Mouse (Mus musculus): ENCODE measurements around the gene AB124611. TPM values are rescaled to one million over a fixed set of nuclear protein-coding genes. Genes with fewer than 3 reads are reported as not detected.
"Not testable (repeated sequence)": the region's sequence is repeated elsewhere in the genome, so short reads cannot be mapped to it uniquely, and the experiment has no call there.

Gene AB124611
- polyA plus RNA-seq, 2 experiments = 2.1 to 5.7 TPM

DNA sequence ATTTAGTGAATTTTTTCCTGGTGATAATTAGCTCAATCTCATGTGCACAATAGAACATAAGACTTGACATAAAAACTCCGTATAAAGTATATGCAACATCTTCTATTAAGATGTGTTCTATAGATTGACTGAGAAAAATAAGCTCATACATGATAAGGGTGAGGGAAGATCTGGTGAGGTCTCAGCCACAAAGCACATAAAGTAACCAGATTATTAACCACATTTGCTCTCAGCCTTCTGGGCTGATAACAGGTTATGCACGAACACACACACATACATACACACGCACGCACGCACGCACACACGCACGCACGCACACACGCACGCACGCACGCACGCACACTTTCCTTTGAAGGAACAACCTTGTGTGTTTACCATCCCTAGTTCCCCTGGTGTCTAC lies 10.5 kb downstream of the AB124611 start:
- no peaks in the 10 kb centered on the region for H3K27me3 ChIP-seq (ENCODE audit: control insufficient read depth, insufficient read depth, low read length)
- TF ChIP-seq EP300 (IDR thresholded peaks at IDR 0.05; ENCODE audit: low read depth) (no peak), CTCF (IDR thresholded peaks at IDR 0.05; ENCODE audit: low read depth) (no peak)
- WGBS (ENCODE audit: insufficient replicate concordance) = 70% methylated on average over 14 of the region's 14 CpGs
- DNase-seq (ENCODE audit: low read depth in 3 of 3, low spot score in 3 of 3) (no peak), ATAC-seq (ENCODE audit: insufficient read depth) (no peak)
- H3K36me3 ChIP-seq (replicated peaks; ENCODE audit: control insufficient read depth, insufficient read depth, low read depth) = no peaks in the 10 kb centered on the region
- no peak overlapping the region for H3K4me2 ChIP-seq (ENCODE audit: low read depth)
- H3K9me3 ChIP-seq (ENCODE audit: control insufficient read depth, low read length) = no peaks in the 10 kb centered on the region
- no peak overlapping the region for H3K9ac ChIP-seq (replicated peaks)
- no peak overlapping the region for H3K4me3 ChIP-seq (ENCODE audit: insufficient read depth in 1 of 2, low read depth in 2 of 2, low read length in 2 of 2)
- no peak overlapping the region for H3K27ac ChIP-seq
- peaks cover 0 to 7% of the 10 kb centered on the region in 2 experiments; a peak in 2 of 4 replicates for H3K4me1 ChIP-seq (replicated peaks; ENCODE audit: control insufficient read depth in 2 of 2, insufficient read depth in 2 of 2, low read length in 1 of 2)

- Histone ChIP-seq H3K4me3 (ENCODE audit: insufficient read depth in 1 of 2, low read depth in 2 of 2, low read length in 2 of 2) (no peak overlapping the region), H3K4me2 (ENCODE audit: low read depth) (no peak overlapping the region), H3K4me1 (replicated peaks; ENCODE audit: control insufficient read depth in 2 of 2, insufficient read depth in 2 of 2, low read length in 1 of 2) (peaks cover 0 to 7% of the 10 kb centered on the region in 2 experiments; a peak in 2 of 4 replicates), H3K27me3 (ENCODE audit: control insufficient read depth, insufficient read depth, low read length) (no peaks in the 10 kb centered on the region), H3K36me3 (replicated peaks; ENCODE audit: control insufficient read depth, insufficient read depth, low read depth) (no peaks in the 10 kb centered on the region), H3K9me3 (ENCODE audit: control insufficient read depth, low read length) (no peaks in the 10 kb centered on the region), H3K9ac (replicated peaks) (no peak overlapping the region), H3K27ac (no peak overlapping the region)
- WGBS (ENCODE audit: insufficient replicate concordance) = 60% methylated on average over 4 of the region's 4 CpGs
- TF ChIP-seq EP300 (IDR thresholded peaks at IDR 0.05; ENCODE audit: low read depth) (no peak), CTCF (IDR thresholded peaks at IDR 0.05; ENCODE audit: low read depth) (no peak)
- ATAC-seq (ENCODE audit: insufficient read depth) (no peak), DNase-seq (ENCODE audit: low read depth in 3 of 3, low spot score in 3 of 3) (no peak)
These were observed 11.0 kb downstream of the AB124611 start for GRCm38 (mm10) chr9:21537009-21537408.

DNA sequence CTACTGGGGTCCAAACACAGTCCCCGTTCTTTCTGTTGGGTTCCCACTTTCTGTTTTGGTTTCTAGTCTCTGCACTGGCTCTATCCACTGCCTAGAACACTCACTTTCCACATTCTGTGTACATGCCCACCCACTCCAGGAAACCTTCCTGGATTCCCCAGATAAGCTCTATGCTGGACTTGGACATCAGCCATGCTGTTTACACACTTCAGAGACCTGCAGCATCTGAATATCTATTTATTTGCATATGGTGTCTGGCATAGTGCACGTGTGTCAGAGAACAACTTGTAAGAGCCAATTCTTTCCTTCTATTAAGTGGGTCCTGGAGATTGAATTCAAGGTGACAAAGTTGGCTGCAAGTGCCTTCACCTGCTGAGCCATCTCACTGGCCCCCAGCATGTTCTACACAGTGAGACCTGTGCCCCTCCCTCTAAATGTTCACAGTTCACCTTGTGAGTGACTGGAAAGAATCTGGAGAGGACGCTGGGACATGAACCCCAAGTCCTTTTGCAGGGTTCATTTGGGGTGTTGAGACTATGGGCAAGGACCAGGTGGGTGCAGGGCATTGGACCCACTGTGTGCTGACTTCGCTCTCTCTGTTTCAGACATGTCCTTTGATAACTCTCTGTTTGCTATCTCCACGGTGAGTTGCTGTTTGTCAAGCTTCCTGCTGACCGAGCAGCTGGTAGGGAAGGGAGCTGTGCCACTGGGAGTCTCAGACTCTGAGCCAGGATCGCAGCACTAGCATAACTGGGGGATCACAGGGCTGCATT lies 14.2 kb downstream of the AB124611 start:
- WGBS (ENCODE audit: insufficient replicate concordance) = 47% methylated on average over 7 of the region's 7 CpGs
- Histone ChIP-seq H3K4me2 (ENCODE audit: low read depth) (no peak overlapping the region), H3K9ac (replicated peaks) (no peak overlapping the region), H3K27me3 (ENCODE audit: control insufficient read depth, insufficient read depth, low read length) (no peaks in the 10 kb centered on the region), H3K36me3 (replicated peaks; ENCODE audit: control insufficient read depth, insufficient read depth, low read depth) (no peaks in the 10 kb centered on the region), H3K27ac (no peak overlapping the region), H3K4me1 (replicated peaks; ENCODE audit: control insufficient read depth in 2 of 2, insufficient read depth in 2 of 2, low read length in 1 of 2) (peaks cover 0 to 11% of the 10 kb centered on the region in 2 experiments; a peak in 3 of 4 replicates), H3K9me3 (ENCODE audit: control insufficient read depth, low read length) (no peaks in the 10 kb centered on the region), H3K4me3 (ENCODE audit: insufficient read depth in 1 of 2, low read depth in 2 of 2, low read length in 2 of 2) (no peak overlapping the region)
- DNase-seq (ENCODE audit: low read depth in 3 of 3, low spot score in 3 of 3) (no peak), ATAC-seq (ENCODE audit: insufficient read depth) (no peak)
- no peak for TF ChIP-seq CTCF (IDR thresholded peaks at IDR 0.05; ENCODE audit: low read depth)
- no peak for TF ChIP-seq EP300 (IDR thresholded peaks at IDR 0.05; ENCODE audit: low read depth)

DNA sequence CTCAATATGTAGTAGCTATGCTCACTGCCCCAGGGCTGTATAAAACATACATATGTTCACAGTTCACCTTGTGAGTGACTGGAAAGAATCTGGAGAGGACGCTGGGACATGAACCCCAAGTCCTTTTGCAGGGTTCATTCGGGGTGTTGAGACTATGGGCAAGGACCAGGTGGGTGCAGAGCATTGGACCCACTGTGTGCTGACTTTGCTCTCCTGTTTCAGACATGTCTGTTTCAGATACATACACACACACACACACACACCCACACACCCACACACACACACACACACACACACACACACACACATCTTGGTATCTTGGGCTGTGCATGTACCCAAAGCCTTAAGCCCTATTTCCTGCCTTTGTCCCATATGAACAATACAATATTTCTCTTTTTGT lies 16.0 kb downstream of the AB124611 start:
- not testable (repeated sequence) for DNase-seq (ENCODE audit: low read depth in 3 of 3, low spot score in 3 of 3); H3K4me3 ChIP-seq (ENCODE audit: insufficient read depth in 1 of 2, low read depth in 2 of 2, low read length in 2 of 2); H3K27ac ChIP-seq; H3K4me2 ChIP-seq (ENCODE audit: low read depth); H3K9ac ChIP-seq (replicated peaks); H3K9me3 ChIP-seq (ENCODE audit: control insufficient read depth, low read length); ATAC-seq (ENCODE audit: insufficient read depth); H3K36me3 ChIP-seq (replicated peaks; ENCODE audit: control insufficient read depth, insufficient read depth, low read depth); H3K27me3 ChIP-seq (ENCODE audit: control insufficient read depth, insufficient read depth, low read length)
- WGBS (ENCODE audit: insufficient replicate concordance) = 68% methylated on average over 2 of the region's 2 CpGs
- H3K4me1 ChIP-seq (replicated peaks; ENCODE audit: control insufficient read depth in 2 of 2, insufficient read depth in 2 of 2, low read length in 1 of 2) = peaks cover 0 to 15% of the 10 kb centered on the region in 2 experiments; a peak in 3 of 4 replicates

DNA sequence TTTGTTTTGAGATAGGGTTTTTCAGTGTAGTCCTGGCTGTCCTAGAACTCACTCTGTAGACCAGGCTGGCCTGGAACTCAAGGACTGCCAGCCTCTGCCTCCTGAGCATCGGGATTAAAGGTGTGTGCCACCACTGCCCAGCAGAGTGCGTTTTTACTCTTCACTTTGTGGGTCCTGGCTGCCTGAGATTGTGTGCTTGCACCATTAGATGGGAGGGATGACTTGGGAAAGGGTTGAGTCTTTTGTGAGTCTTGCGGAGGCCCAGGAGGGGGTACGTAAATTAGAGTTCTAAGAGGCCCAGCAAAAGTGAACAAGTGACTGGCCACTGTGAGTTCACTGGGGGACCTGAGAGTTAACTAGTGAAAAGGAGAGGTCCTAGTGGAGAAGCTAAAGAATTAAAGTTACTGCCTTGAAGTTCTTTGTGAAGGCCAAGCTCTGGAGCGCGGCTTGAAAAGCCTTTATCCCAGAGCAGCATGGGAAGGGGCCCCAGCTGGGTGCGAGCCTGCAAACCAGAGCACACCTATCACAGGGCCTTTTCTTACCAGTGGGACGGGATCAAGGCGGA lies 19.5 kb downstream of the AB124611 start:
- Histone ChIP-seq H3K4me1 (replicated peaks; ENCODE audit: control insufficient read depth in 2 of 2, insufficient read depth in 2 of 2, low read length in 1 of 2) (peaks cover 7 to 16% of the 10 kb centered on the region in 2 experiments), H3K36me3 (replicated peaks; ENCODE audit: control insufficient read depth, insufficient read depth, low read depth) (no peaks in the 10 kb centered on the region; the same call in 1 of the 2 replicates), H3K4me2 (ENCODE audit: low read depth) (peak overlapping the region; percentile 73), H3K9me3 (ENCODE audit: control insufficient read depth, low read length) (no peaks in the 10 kb centered on the region), H3K27ac (peak overlapping the region; percentile 68), H3K27me3 (ENCODE audit: control insufficient read depth, insufficient read depth, low read length) (no peaks in the 10 kb centered on the region), H3K9ac (replicated peaks) (peak overlapping the region; percentile 51), H3K4me3 (ENCODE audit: insufficient read depth in 1 of 2, low read depth in 2 of 2, low read length in 2 of 2) (peak overlapping the region; percentile 63 to 75)
- ATAC-seq (ENCODE audit: insufficient read depth) (peak; percentile 62), DNase-seq (ENCODE audit: low read depth in 3 of 3, low spot score in 3 of 3) (no peak)
- TF ChIP-seq EP300 (IDR thresholded peaks at IDR 0.05; ENCODE audit: low read depth) (no peak), CTCF (IDR thresholded peaks at IDR 0.05; ENCODE audit: low read depth) (0 out of 2 replicates have a peak, but pooled peaks have one; percentile 3)
- WGBS (ENCODE audit: insufficient replicate concordance) = 22% methylated on average over 9 of the region's 9 CpGs
